Mouse (Mus musculus) lung, embryonic 14.5 days (tissue): ENCODE measurements around the gene Dnal1. TPM values are rescaled to one million over a fixed set of nuclear protein-coding genes. Genes with fewer than 3 reads are reported as not detected.
A peak's percentile ranks its signal among the peaks of the same experiment; 100 is the strongest.

ENCODE experiments used
- ATAC-seq: fragments of 200-750 bp; cut with Nextera tagmentation; 2 replicates; pipeline ENCODE4 v1.8.0; 2017; ENCODE audit warnings: mild to moderate bottlenecking, moderate TSS enrichment, moderate library complexity; ENCODE audit not compliant: insufficient read depth
- DNase-seq: peaks from one replicate; pipeline ENCODE4 v3.0.0-alpha.2; 2015
- H3K27ac ChIP-seq: fragments of 300-500 bp; sonication (generic); 2 replicates; pipeline ENCODE4 v1.5.1; 2014; ENCODE audit warnings: low read depth, mild to moderate bottlenecking, moderate library complexity
- H3K27me3 ChIP-seq: fragments of 300-500 bp; sonication (generic); 2 replicates; pipeline ENCODE4 v1.6.1; 2014; ENCODE audit warnings: low read length, control low read depth; ENCODE audit not compliant: insufficient read depth
- H3K36me3 ChIP-seq: fragments of 300-500 bp; sonication (generic); 2 replicates; pipeline ENCODE4 v1.6.1; 2014; ENCODE audit warnings: control low read depth; ENCODE audit not compliant: insufficient read depth
- H3K4me1 ChIP-seq: fragments of 300-500 bp; sonication (generic); 2 replicates; pipeline ENCODE4 v1.6.1; 2014; ENCODE audit warnings: antibody characterized with exemption, control low read depth; ENCODE audit not compliant: insufficient read depth
- H3K4me2 ChIP-seq: fragments of 300-500 bp; sonication (generic); 2 replicates; pipeline ENCODE4 v1.6.1; 2014; ENCODE audit warnings: mild to moderate bottlenecking
- H3K4me3 ChIP-seq: fragments of 300-500 bp; sonication (generic); 2 replicates; pipeline ENCODE4 v1.5.1; 2014; ENCODE audit warnings: low read depth, low read length
- H3K9ac ChIP-seq: fragments of 300-500 bp; sonication (generic); 2 replicates; pipeline ENCODE4 v1.6.1; 2014
- H3K9me3 ChIP-seq: fragments of 300-500 bp; sonication (generic); 2 replicates; pipeline ENCODE4 v1.6.1; 2016; ENCODE audit warnings: low read depth, low read length, control low read depth
- CTCF ChIP-seq: IDR thresholded peaks from 2 replicates; pipeline ENCODE4 v1.5.1; 2016; ENCODE audit warnings: antibody characterized with exemption, low read depth
- WGBS: fragments of 180-500 bp; shearing (Covaris S2); extraction: QIAGEN DNeasy Blood & Tissue Kit; methylation state at CpG from one replicate; pipeline ENCODE4 v1.1.7; 2014; 5-methylcytosine and 5-hydroxymethylcytosine counted together
- polyA plus RNA-seq: library from polyadenylated mRNA; unstranded; fragments of >200 nt; fragmentation: Nextera tagmentation; extraction: Ambion mirVana; gene quantifications from 2 replicates; pipeline ENCODE4 v1.2.1, GENCODE M21; 2014

Dnal1 gene
- polyA plus RNA-seq, 1 experiment from 2014 or later, result 5.2 TPM

GRCm38 (mm10) chr12:84142281-84143050, 28.3 kb downstream of the Dnal1 start:
- H3K36me3 ChIP-seq, result peaks cover 11% of the 10 kb centered on the region; the same call in 1 of the 2 replicates
- H3K4me1 ChIP-seq, result no peaks in the 10 kb centered on the region
- H3K9me3 ChIP-seq, result no peaks in the 10 kb centered on the region
- no peaks in the 10 kb centered on the region for H3K27me3 ChIP-seq
- ATAC-seq (no peak), DNase-seq (no peak)
- no peak overlapping the region for H3K4me2 ChIP-seq
- 43% methylated on average over 14 of the region's 14 CpGs for WGBS
- TF ChIP-seq CTCF, result no peak
- H3K9ac ChIP-seq, result no peak overlapping the region
- no peak overlapping the region for H3K27ac ChIP-seq
- H3K4me3 ChIP-seq, result no peak overlapping the region

GRCm38 (mm10) chr12:84147954-84148621, 33.9 kb downstream of the Dnal1 start, which contains the start of gene Pnma1:
Gene Pnma1 (minus strand): TSS chr12:84148489.
- ATAC-seq (peak; percentile 90), DNase-seq (peak; percentile 91)
- Histone ChIP-seq H3K9ac (peak within 1 kb of the TSS; percentile 48), H3K27ac (no peak within 1 kb of the TSS), H3K36me3 (peaks cover 41% of the 10 kb centered on the region), H3K4me2 (peak within 1 kb of the TSS; percentile 86), H3K4me3 (peak within 1 kb of the TSS; percentile 48), H3K27me3 (no peaks in the 10 kb centered on the region), H3K4me1 (no peaks in the 10 kb centered on the region), H3K9me3 (no peaks in the 10 kb centered on the region)
- TF ChIP-seq CTCF, result peak; percentile 73
- WGBS, result 2% methylated on average over 50 of the region's 50 CpGs

- peaks cover 45% of the 10 kb centered on the region for H3K36me3 ChIP-seq
- DNase-seq, result no peak
- H3K27ac ChIP-seq, result no peak overlapping the region
- H3K4me3 ChIP-seq, result peak overlapping the region; percentile 48
- TF ChIP-seq CTCF, result no peak
- no peaks in the 10 kb centered on the region for H3K27me3 ChIP-seq
- no peaks in the 10 kb centered on the region for H3K9me3 ChIP-seq
- WGBS, result 12% methylated on average over 10 of the region's 10 CpGs
- H3K4me2 ChIP-seq, result peak overlapping the region; percentile 86
- no peak for ATAC-seq
- peak overlapping the region; percentile 48 for H3K9ac ChIP-seq
- H3K4me1 ChIP-seq, result no peaks in the 10 kb centered on the region
Observed at GRCm38 (mm10) chr12:84148622-84149012, 34.5 kb downstream of the Dnal1 start.

DNA sequence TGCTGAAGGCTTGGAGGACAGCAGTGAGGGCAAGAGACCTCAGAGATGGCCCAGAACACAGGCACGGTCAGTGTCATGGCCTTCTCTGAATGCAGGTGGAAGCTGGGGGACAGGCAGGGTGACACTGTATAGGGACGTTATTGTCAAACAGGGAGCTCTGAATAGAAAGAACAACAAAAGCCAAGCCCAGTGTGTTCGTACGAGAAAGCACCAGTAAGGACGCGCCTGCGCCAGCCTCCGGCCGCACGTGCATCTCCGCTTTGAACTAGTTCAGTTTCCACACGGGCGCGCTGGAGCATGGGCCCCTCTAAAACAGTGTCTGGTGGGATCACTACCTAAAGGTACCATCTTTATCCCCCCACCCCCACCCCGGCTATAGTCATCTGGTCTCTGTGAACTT, 35.8 kb downstream of the Dnal1 start:
- Histone ChIP-seq H3K36me3 (peaks cover 53% of the 10 kb centered on the region), H3K9ac (no peak overlapping the region), H3K4me1 (no peaks in the 10 kb centered on the region), H3K9me3 (no peaks in the 10 kb centered on the region), H3K27ac (no peak overlapping the region; the same call in 1 of the 2 replicates), H3K4me2 (no peak overlapping the region), H3K4me3 (no peak overlapping the region), H3K27me3 (no peaks in the 10 kb centered on the region)
- DNase-seq (no peak), ATAC-seq (no peak)
- 93% methylated on average over 15 of the region's 15 CpGs for WGBS
- TF ChIP-seq CTCF, result no peak

DNA sequence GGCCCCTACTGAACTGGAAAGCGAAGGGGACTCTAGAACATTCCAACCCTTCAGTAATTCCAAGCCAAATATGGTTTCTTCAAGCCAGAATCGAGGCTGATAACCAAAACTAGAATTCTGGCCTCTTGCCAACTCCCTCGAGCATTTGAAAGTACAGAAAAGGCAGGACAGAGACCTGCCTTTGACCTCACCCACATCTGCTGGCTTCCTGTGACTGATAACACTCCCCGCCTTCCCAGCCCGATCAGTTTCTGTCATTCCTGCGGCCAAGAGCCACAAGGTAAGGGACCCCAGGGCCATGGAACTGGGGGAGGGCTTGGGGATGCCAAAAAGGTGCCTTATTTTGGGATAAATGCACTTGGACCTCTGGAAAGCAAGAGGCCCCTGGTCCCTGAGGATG, 36.8 kb downstream of the Dnal1 start:
- H3K27me3 ChIP-seq, result no peaks in the 10 kb centered on the region
- H3K9me3 ChIP-seq, result no peaks in the 10 kb centered on the region
- H3K4me2 ChIP-seq, result no peak overlapping the region
- WGBS, result 26% methylated on average over 6 of the region's 6 CpGs
- peak; percentile 73 for DNase-seq
- ATAC-seq, result no peak
- no peak for TF ChIP-seq CTCF
- peaks cover 62% of the 10 kb centered on the region for H3K36me3 ChIP-seq
- H3K9ac ChIP-seq, result no peak overlapping the region
- 0 out of 2 replicates have a peak overlapping the region, but pooled peaks have one; percentile 28 for H3K27ac ChIP-seq
- H3K4me3 ChIP-seq, result no peak overlapping the region
- H3K4me1 ChIP-seq, result no peaks in the 10 kb centered on the region

DNA sequence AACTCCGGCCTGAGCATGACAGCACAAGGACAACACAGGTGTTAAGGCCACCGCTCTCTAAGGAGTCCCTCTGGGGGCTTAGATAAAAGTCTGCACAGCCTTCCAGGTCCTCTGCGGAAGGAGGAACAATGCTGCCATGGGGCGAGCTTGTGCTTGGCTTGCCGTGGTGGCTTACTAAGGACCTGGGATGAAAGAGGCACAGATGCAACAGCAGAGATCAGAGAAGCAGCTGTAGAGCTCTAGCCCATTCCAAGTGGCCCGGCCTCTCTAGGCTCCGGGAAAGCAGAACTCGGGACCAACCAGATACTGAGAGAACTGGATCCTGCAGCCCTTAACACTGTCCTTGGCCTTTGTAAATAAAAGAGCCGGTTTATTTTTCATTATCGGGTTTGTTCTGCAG, 37.7 kb downstream of the Dnal1 start:
- Histone ChIP-seq H3K4me1 (no peaks in the 10 kb centered on the region), H3K9me3 (no peaks in the 10 kb centered on the region), H3K9ac (no peak overlapping the region), H3K27me3 (no peaks in the 10 kb centered on the region), H3K4me2 (no peak overlapping the region), H3K27ac (no peak overlapping the region), H3K36me3 (peaks cover 72% of the 10 kb centered on the region), H3K4me3 (no peak overlapping the region)
- no peak for TF ChIP-seq CTCF
- WGBS, result 76% methylated on average over 10 of the region's 10 CpGs
- DNase-seq, result no peak
- no peak for ATAC-seq
